Mouse (Mus musculus) intestine, embryonic 15.5 days (tissue): Measurements from ENCODE around the gene Tmem35b. TPM values are rescaled to one million over a fixed set of nuclear protein-coding genes. Genes with fewer than 3 reads are reported as not detected.

ENCODE experiments used
- ATAC-seq: fragments of 200-750 bp; cut with Nextera tagmentation; 2 replicates; pipeline ENCODE4 v1.8.0; 2017; ENCODE audit warnings: moderate TSS enrichment, moderate library complexity
- H3K27ac ChIP-seq: fragments of 300-500 bp; sonication (generic); 2 replicates; pipeline ENCODE4 v1.5.1; 2015; ENCODE audit warnings: mild to moderate bottlenecking, inconsistent platforms
- H3K27me3 ChIP-seq: fragments of 300-500 bp; sonication (generic); replicated peaks from 2 replicates; pipeline ENCODE4 v1.6.1; 2015; ENCODE audit warnings: inconsistent platforms
- H3K36me3 ChIP-seq: fragments of 300-500 bp; sonication (generic); 2 replicates; pipeline ENCODE4 v1.6.1; 2015; ENCODE audit warnings: inconsistent platforms
- H3K4me1 ChIP-seq: fragments of 300-500 bp; sonication (generic); replicated peaks from 2 replicates; pipeline ENCODE4 v1.6.1; 2015; ENCODE audit warnings: inconsistent platforms
- H3K4me2 ChIP-seq: fragments of 300-500 bp; sonication (generic); replicated peaks from 2 replicates; pipeline ENCODE4 v1.6.1; 2015; ENCODE audit warnings: mild to moderate bottlenecking, inconsistent platforms
- H3K4me3 ChIP-seq: fragments of 300-500 bp; sonication (generic); replicated peaks from 2 replicates; pipeline ENCODE4 v1.5.1; 2015; ENCODE audit warnings: inconsistent platforms
- H3K9ac ChIP-seq: fragments of 300-500 bp; sonication (generic); 2 replicates; pipeline ENCODE4 v1.6.1; 2015; ENCODE audit warnings: inconsistent platforms
- H3K9me3 ChIP-seq: fragments of 300-500 bp; sonication (generic); 2 replicates; pipeline ENCODE4 v1.6.1; 2016; ENCODE audit warnings: inconsistent platforms
- WGBS: fragments of 180-500 bp; shearing (Covaris S2); methylation state at CpG from one replicate; pipeline ENCODE4 v1.1.7; 2015; 5-methylcytosine and 5-hydroxymethylcytosine counted together
- polyA plus RNA-seq: library from polyadenylated mRNA; unstranded; fragments of >200 nt; fragmentation: Nextera tagmentation; extraction: Ambion mirVana; gene quantifications from 2 replicates; pipeline ENCODE4 v1.2.1, GENCODE M21; 2015

Gene Tmem35b
- polyA plus RNA-seq, 1 experiment from 2014 or later: 23.2 TPM

DNA sequence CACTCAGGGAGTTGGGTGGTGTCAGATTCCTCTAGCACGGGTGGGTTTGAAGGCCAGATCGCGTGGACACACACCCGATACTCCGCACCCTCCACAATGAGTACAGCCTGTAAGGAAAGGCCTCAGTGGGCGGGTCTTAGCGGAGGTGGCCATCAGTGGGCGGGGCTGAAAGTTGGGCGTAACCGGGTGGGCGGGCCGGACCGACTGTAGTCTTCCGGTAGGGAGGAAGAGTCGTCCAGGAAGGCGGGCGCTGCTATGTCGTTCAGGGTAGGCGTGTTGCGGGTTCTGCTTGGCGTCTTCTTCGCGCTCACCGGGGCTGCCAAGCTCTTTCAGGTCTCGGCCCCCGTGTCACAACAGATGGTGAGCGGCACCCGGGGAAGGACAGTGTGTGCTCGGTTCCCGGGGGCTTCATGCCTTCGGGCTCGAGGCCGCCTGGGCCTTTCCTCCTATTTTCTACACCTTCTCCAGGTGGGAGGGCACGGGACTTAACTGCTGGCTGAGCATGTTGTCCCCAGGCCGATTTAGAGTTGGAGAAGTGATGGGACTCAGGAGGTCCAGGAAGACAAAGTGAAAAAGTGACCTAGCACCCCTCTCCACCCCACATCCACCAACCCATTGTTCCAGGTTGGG, 2.5 kb downstream of the Tmem35b start:
- peak overlapping the region; percentile 74 for H3K9ac ChIP-seq
- H3K4me3 ChIP-seq: peak overlapping the region; percentile 61
- under 1% methylated on average over 35 of the region's 35 CpGs for WGBS
- no peak overlapping the region for H3K27ac ChIP-seq
- no peaks in the 10 kb centered on the region for H3K27me3 ChIP-seq
- H3K36me3 ChIP-seq: 0 out of 2 replicates have a peak, but pooled peaks cover 2% of the 10 kb centered on the region
- peak; percentile 99 for ATAC-seq
- no peaks in the 10 kb centered on the region for H3K4me1 ChIP-seq
- H3K9me3 ChIP-seq: no peaks in the 10 kb centered on the region
- H3K4me2 ChIP-seq: peak overlapping the region; percentile 85

DNA sequence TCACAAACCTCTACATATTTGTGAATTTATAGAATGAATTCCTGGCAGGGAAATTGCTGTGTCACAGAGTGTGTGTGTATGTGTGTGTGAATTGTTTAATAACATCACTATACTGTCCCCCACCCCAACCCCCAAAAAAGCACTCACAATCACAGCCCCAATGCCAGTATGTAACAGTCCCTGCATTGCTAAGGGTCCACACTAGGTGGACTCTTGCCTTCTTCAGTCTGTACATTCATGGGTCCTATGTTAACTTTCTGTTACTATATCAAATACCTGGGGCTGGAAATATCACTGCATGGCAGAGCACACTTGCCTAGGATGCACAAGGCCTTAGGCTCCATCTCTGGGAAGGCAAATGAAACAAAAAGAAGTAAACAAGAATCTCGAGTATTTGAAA, 11.2 kb downstream of the Tmem35b start:
- Histone ChIP-seq H3K9me3 (no peaks in the 10 kb centered on the region), H3K4me1 (no peaks in the 10 kb centered on the region), H3K27ac (no peak overlapping the region), H3K4me2 (no peak overlapping the region), H3K36me3 (no peaks in the 10 kb centered on the region), H3K27me3 (no peaks in the 10 kb centered on the region), H3K9ac (no peak overlapping the region), H3K4me3 (no peak overlapping the region)
- no peak for ATAC-seq
- 32% methylated on average over 1 of the region's 1 CpGs for WGBS

DNA sequence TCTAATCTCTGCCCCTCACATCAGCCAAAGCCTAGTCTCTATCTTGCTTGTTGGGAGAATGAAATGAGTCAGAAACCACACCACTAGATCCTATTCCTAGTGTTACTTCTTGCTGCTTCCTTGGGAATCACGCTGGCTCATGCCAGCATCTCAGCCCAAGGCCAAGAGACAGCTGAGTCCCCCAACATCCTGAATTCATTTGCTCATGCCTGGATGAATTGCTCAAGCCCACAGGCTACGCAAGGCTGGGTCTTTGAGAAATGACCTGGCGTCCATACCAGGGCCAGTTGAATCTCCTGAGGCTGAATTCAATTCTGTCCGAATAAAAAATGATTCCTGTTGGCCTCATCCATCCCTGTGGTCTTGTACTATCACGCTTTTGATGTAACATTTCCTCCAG, 14.1 kb downstream of the Tmem35b start:
- no peak overlapping the region for H3K27ac ChIP-seq
- no peaks in the 10 kb centered on the region for H3K4me1 ChIP-seq
- H3K4me2 ChIP-seq: no peak overlapping the region
- no peaks in the 10 kb centered on the region for H3K27me3 ChIP-seq
- H3K36me3 ChIP-seq: no peaks in the 10 kb centered on the region
- ATAC-seq: no peak
- H3K9ac ChIP-seq: no peak overlapping the region
- 81% methylated on average over 5 of the region's 5 CpGs for WGBS
- H3K9me3 ChIP-seq: no peaks in the 10 kb centered on the region
- H3K4me3 ChIP-seq: no peak overlapping the region

DNA sequence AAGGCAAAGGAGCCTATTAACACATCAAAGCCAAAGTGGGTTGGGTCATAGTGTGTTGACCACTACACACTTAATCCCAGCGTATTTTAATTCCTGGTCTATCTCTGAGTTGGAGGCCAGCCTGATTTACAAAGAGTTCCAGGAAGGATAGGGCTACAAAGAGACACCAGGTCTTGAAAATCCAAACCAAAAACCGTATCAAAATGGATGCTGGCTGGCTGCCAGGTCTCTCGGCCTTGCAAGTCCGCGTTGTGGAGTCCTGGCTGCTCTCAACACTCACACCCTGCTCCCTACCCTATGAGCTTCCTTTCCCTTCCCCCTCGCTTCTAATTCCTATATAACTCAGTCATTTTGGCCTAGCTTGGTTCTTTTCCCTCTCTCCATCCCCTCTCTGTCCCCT, 15.0 kb downstream of the Tmem35b start:
- WGBS: 55% methylated on average over 6 of the region's 6 CpGs
- H3K27me3 ChIP-seq: no peaks in the 10 kb centered on the region
- no peak for ATAC-seq

DNA sequence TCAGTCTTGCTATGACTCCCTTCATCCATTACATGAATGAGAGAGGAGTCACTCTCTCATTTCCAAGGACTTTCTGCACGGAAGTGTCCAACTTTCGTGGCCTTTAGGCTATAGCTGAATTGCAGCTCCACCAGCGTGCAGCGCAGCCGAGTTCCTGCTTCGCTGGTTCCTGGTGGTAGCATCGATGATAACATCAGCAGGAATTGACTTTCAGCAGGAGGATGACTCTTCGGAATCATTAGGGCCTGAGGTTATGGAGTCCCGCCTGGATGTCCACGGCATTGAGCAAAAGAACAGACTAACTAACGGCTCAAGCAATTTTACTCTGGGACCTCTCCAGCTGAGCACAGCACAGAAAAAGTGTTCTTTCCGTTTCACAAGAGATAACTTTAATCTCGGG, 26.5 kb downstream of the Tmem35b start:
- Histone ChIP-seq H3K4me1 (no peaks in the 10 kb centered on the region), H3K9me3 (no peaks in the 10 kb centered on the region), H3K36me3 (no peaks in the 10 kb centered on the region), H3K27ac (no peak overlapping the region), H3K4me2 (no peak overlapping the region), H3K9ac (no peak overlapping the region), H3K27me3 (no peaks in the 10 kb centered on the region), H3K4me3 (no peak overlapping the region)
- WGBS: 83% methylated on average over 13 of the region's 13 CpGs
- ATAC-seq: no peak

More for the DNA sequence above, 15.0 kb downstream of the Tmem35b start:
- Histone ChIP-seq H3K9me3 (no peaks in the 10 kb centered on the region), H3K36me3 (no peaks in the 10 kb centered on the region), H3K4me3 (no peak overlapping the region), H3K9ac (no peak overlapping the region), H3K4me2 (no peak overlapping the region), H3K4me1 (no peaks in the 10 kb centered on the region), H3K27ac (no peak overlapping the region)

DNA sequence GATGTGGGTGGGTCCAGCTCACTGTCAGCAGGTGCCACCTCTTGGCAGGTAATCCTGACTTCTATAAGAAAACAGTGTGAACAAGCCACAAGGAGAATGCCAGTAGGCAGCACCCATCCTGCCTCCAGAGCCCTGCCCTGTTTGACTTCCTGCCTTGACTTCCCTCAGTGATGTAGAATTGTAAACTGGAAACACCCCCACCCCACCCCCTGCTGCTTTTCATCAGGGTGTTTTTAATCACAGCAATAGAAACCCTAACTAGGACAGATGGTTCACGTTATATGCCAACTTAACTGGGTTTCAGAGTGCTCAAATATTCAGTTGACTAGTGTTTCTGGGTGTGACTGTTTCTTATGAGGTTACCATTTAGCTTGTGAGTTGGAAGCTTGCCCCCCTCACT, 29.9 kb downstream of the Tmem35b start:
- WGBS: 47% methylated on average over 1 of the region's 1 CpGs
- ATAC-seq: no peak

DNA sequence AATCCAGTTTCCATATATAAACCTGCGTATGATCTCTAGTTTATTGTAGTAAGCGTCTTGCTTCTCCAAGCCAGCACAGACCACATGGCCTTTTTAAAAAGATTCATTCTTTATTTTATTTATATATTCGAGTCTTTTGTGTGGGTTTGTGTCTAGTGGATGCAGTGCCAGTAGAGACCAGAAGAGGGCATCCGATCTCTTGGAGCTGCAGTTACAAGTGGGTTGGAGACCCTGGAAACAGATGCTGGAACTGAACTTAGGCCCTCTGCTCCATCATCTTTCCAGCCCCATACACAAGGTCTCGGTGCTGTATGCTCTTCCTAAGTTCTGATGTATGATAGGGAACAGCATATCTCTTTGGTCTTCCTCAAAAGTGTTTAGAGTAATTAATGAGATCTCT, 32.3 kb downstream of the Tmem35b start:
- no peak overlapping the region for H3K4me2 ChIP-seq
- WGBS: 63% methylated on average over 5 of the region's 5 CpGs

More for the DNA sequence above, 29.9 kb downstream of the Tmem35b start:
- no peaks in the 10 kb centered on the region for H3K36me3 ChIP-seq
- H3K4me2 ChIP-seq: no peak overlapping the region
- H3K27ac ChIP-seq: no peak overlapping the region
- no peak overlapping the region for H3K4me3 ChIP-seq
- H3K9ac ChIP-seq: no peak overlapping the region
- no peaks in the 10 kb centered on the region for H3K27me3 ChIP-seq
- H3K9me3 ChIP-seq: no peaks in the 10 kb centered on the region
- H3K4me1 ChIP-seq: no peaks in the 10 kb centered on the region

DNA sequence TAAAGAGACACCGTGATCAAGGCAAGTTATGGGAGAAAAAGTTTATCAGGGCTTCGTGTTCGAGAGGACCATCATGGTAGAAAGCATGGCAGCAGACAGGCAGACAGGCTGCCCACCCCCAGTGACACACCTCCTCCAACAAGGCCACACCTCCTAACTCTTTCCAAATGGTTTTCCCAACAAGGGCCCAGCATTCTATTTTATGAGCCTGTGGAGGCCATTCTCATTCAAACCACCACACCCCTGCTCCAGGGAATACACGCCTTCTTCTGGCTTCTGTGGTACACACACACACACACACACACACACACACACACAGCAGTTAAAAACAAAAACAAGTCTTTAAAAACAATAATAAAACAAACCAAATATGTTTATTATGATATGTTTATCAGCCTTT, 34.3 kb downstream of the Tmem35b start:
- no peak for ATAC-seq
- Histone ChIP-seq H3K4me1 (no peaks in the 10 kb centered on the region), H3K27ac (no peak overlapping the region), H3K9me3 (no peaks in the 10 kb centered on the region), H3K9ac (no peak overlapping the region), H3K4me2 (no peak overlapping the region), H3K36me3 (no peaks in the 10 kb centered on the region), H3K27me3 (no peaks in the 10 kb centered on the region), H3K4me3 (no peak overlapping the region)
- 88% methylated on average over 4 of the region's 4 CpGs for whole genome bisulfite sequencing

More for the DNA sequence above, 32.3 kb downstream of the Tmem35b start:
- Histone ChIP-seq H3K9me3 (no peaks in the 10 kb centered on the region), H3K27me3 (no peaks in the 10 kb centered on the region), H3K9ac (no peak overlapping the region), H3K4me3 (no peak overlapping the region), H3K36me3 (no peaks in the 10 kb centered on the region), H3K4me1 (no peaks in the 10 kb centered on the region), H3K27ac (no peak overlapping the region)
- ATAC-seq: no peak

DNA sequence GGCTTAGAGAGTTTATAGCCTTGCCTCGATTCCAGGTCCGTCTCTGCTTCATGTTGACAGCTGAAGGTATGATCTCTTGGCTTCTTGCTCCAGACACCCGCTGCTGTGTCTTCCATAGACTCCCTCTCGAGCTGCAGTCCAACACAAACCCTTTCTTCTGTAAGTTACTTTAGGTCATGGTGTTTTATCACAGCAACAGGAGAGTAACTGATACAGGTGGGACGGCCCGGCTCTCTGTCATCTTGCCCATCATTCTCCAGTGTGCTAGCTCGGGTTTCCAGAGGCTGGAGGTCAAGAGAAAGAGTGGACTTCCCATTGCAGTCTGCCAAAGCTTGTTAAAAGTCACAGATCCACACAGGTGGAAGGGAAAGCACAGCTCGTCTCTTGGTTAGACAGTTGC, 40.4 kb downstream of the Tmem35b start:
- peaks cover 9% of the 10 kb centered on the region for H3K4me1 ChIP-seq

DNA sequence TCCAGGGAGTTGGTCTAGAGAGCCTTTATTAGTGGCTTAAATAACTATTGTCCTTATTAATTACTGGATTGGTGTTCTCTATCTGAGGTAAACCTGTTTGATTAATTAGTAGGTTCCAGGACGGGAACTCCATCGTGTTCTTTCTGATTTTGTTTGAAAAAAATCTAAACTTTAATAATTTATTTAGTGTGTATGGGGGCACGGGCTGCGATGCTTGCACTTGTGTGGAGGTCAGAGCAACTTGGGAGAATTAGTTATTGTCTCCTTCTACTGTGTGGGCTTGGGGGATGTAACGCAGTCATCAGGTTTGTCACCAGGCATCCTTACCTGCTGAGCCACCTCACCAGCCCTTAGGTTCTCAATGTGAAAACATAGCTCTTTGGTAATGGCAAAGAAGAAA, 43.6 kb downstream of the Tmem35b start:
- H3K36me3 ChIP-seq: no peaks in the 10 kb centered on the region
- H3K4me3 ChIP-seq: no peak overlapping the region
- no peaks in the 10 kb centered on the region for H3K9me3 ChIP-seq
- H3K27me3 ChIP-seq: peaks cover 43% of the 10 kb centered on the region
- WGBS: 66% methylated on average over 5 of the region's 5 CpGs
- no peak for ATAC-seq
- no peak overlapping the region for H3K27ac ChIP-seq
- H3K4me2 ChIP-seq: no peak overlapping the region
- H3K9ac ChIP-seq: no peak overlapping the region
- peaks cover 15% of the 10 kb centered on the region for H3K4me1 ChIP-seq

More for the DNA sequence above, 40.4 kb downstream of the Tmem35b start:
- Histone ChIP-seq H3K27ac (no peak overlapping the region), H3K27me3 (peaks cover 18% of the 10 kb centered on the region), H3K9ac (no peak overlapping the region), H3K4me2 (no peak overlapping the region), H3K36me3 (no peaks in the 10 kb centered on the region), H3K4me3 (no peak overlapping the region), H3K9me3 (no peaks in the 10 kb centered on the region)
- no peak for ATAC-seq
- WGBS: 59% methylated on average over 8 of the region's 8 CpGs

DNA sequence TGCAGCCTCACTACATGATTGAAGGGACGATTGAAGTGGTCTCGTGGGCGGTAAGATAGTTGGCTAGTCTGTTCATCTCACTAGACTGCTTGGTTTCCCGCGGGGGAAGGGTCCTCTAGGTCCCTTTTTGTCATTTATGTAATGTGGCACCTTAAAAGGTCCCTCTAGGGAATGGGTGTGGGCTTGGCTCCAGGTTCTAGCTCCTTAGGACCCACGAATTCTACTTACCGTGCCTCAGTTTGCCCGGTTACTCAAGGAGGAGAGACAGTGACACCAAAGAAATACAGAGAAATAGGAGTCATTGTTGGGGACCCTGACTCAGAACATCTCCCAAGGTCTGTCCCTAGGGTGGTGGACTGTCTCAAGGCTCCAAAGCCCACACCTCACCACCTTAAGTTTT, 44.2 kb downstream of the Tmem35b start:
- H3K9ac ChIP-seq: no peak overlapping the region
- H3K4me1 ChIP-seq: peaks cover 15% of the 10 kb centered on the region
- H3K4me2 ChIP-seq: peak overlapping the region; percentile 99
- WGBS: 19% methylated on average over 8 of the region's 8 CpGs
- H3K9me3 ChIP-seq: no peaks in the 10 kb centered on the region
- H3K27me3 ChIP-seq: peaks cover 48% of the 10 kb centered on the region
- H3K36me3 ChIP-seq: no peaks in the 10 kb centered on the region
- H3K4me3 ChIP-seq: peak overlapping the region; percentile 81
- H3K27ac ChIP-seq: no peak overlapping the region
- ATAC-seq: no peak

DNA sequence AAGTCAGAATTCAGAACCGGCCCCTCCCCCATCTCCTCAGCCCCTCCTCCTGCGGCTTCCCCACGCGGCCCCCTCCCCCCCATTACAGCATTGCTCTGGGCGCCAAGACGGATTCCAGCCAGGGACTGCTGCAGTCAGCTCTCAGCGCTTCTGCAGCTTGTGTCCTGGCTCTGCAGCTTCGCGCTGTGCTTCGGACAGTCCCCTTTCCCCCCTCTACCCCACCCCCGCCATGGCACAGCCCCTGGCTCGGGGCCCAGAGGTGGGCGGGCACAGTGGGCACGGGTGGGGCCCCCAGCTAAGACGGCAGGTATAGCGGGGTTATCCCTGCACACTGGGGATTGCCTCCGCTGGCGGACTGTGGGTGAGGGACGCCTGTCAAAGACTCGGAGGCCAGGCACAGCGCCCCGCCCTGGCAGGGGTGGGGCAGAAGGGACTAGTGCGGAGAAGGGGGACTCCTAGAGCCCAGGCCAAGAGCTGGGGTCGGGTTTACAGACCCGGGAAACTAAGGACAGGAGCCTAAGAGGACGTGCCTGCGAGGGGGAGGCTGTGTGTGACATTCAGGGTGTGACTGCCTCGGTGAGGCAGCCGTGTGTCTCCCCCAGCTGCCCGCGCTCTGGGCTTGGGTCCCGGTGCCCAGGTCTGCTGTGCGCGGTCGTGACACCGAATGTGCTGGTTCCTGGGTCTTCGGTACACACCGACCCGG, 44.9 kb downstream of the Tmem35b start:
- H3K4me1 ChIP-seq: peaks cover 15% of the 10 kb centered on the region
- H3K4me3 ChIP-seq: peak overlapping the region; percentile 81
- peaks cover 52% of the 10 kb centered on the region for H3K27me3 ChIP-seq
- ATAC-seq: peak; percentile 70
- H3K9me3 ChIP-seq: no peaks in the 10 kb centered on the region
- H3K9ac ChIP-seq: peak overlapping the region; percentile 58
- H3K27ac ChIP-seq: no peak overlapping the region; the same call in 1 of the 2 replicates
- H3K4me2 ChIP-seq: peak overlapping the region; percentile 99
- WGBS: under 1% methylated on average over 39 of the region's 39 CpGs
- H3K36me3 ChIP-seq: no peaks in the 10 kb centered on the region

DNA sequence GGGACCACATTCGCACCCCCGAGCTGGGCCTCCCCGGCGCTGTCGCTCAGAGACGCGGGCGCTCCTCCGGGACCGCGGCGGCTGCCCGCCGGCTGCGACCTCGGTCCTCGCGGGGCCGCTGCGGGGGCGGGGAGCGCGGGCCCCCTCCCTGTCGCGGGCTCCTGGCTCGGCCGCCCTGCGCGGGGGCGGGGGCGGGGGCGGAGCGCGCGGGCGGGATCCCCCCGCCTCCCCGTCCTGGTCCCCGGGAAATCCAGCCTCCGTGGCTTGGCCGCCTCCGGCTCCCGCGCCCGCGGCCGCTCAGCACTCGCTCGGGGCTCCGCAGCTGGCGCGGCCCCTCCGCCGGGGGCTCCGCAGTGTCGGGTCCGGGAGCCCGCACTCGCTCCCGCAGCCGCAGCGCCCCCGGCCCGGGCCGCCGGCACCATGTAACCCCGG, 45.4 kb downstream of the Tmem35b start, which contains the start of gene Dlgap3:
Dlgap3 (plus strand) TSS at position 291 of the 432 bp plus-strand sequence.
- ATAC-seq: peak; percentile 76
- Histone ChIP-seq H3K27me3 (peaks cover 53% of the 10 kb centered on the region), H3K4me2 (peak within 1 kb of the TSS; percentile 99), H3K36me3 (no peaks in the 10 kb centered on the region), H3K9ac (peak within 1 kb of the TSS; percentile 58), H3K4me3 (peak within 1 kb of the TSS; percentile 81), H3K9me3 (no peaks in the 10 kb centered on the region), H3K4me1 (peaks cover 15% of the 10 kb centered on the region), H3K27ac (no peak within 1 kb of the TSS; the same call in 1 of the 2 replicates)
- WGBS: 1% methylated on average over 54 of the region's 67 CpGs
